Mouse (Mus musculus) cortical plate, adult 2 months (tissue): ENCODE measurements around the gene Pask.
"Not testable (repeated sequence)": the region's sequence is repeated elsewhere in the genome, so short reads cannot be mapped to it uniquely, and the experiment has no call there.

Experiments used
- CTCF ChIP-seq: fragments of 200-500 bp; IDR thresholded peaks from 2 replicates; pipeline ENCODE4 v1.5.1; 2011; ENCODE audit warnings: mild to moderate bottlenecking, control low read depth, low read length; ENCODE audit not compliant: insufficient read depth; ENCODE audit errors: extremely low read depth
- POLR2A ChIP-seq: fragments of 200-500 bp; IDR thresholded peaks from 2 replicates; pipeline ENCODE4 v1.6.1; 2011; ENCODE audit warnings: mild to moderate bottlenecking, low read length, control low read depth; ENCODE audit not compliant: insufficient read depth; ENCODE audit errors: extremely low read depth

GRCm38 (mm10) chr1:93294491-93294890, 48.8 kb downstream of the Pask start:
- not testable (repeated sequence) for TF ChIP-seq CTCF, POLR2A
